Mouse (Mus musculus) midbrain, embryonic 15.5 days (tissue): ENCODE results near the gene Prkar1a. TPM values are rescaled to one million over a fixed set of nuclear protein-coding genes. Genes with fewer than 3 reads are reported as not detected.
A peak's percentile ranks its signal among the peaks of the same experiment; 100 is the strongest.
"Not testable (repeated sequence)": the region's sequence is repeated elsewhere in the genome, so short reads cannot be mapped to it uniquely, and the experiment has no call there.

Experiments
- ATAC-seq: fragments of 200-750 bp; cut with Nextera tagmentation; replicated peaks from 2 replicates; pipeline ENCODE4 v1.8.0; 2017; ENCODE audit warnings: moderate TSS enrichment
- H3K27ac ChIP-seq: fragments of 300-500 bp; sonication (generic); 2 replicates; pipeline ENCODE4 v1.5.1; 2015; ENCODE audit warnings: mild to moderate bottlenecking, inconsistent platforms
- H3K27me3 ChIP-seq: fragments of 300-500 bp; sonication (generic); replicated peaks from 2 replicates; pipeline ENCODE4 v1.6.1; 2015; ENCODE audit warnings: inconsistent platforms
- H3K36me3 ChIP-seq: fragments of 300-500 bp; sonication (generic); replicated peaks from 2 replicates; pipeline ENCODE4 v1.6.1; 2015; ENCODE audit warnings: inconsistent platforms
- H3K4me1 ChIP-seq: fragments of 300-500 bp; sonication (generic); 2 replicates; pipeline ENCODE4 v1.6.1; 2015; ENCODE audit warnings: inconsistent platforms
- H3K4me2 ChIP-seq: fragments of 300-500 bp; sonication (generic); 2 replicates; pipeline ENCODE4 v1.6.1; 2015; ENCODE audit warnings: inconsistent platforms, mild to moderate bottlenecking, moderate library complexity
- H3K4me3 ChIP-seq: fragments of 300-500 bp; sonication (generic); 2 replicates; pipeline ENCODE4 v1.5.1; 2015; ENCODE audit warnings: mild to moderate bottlenecking, inconsistent platforms
- H3K9ac ChIP-seq: fragments of 300-500 bp; sonication (generic); 2 replicates; pipeline ENCODE4 v1.6.1; 2015; ENCODE audit warnings: mild to moderate bottlenecking, inconsistent platforms
- H3K9me3 ChIP-seq: fragments of 300-500 bp; sonication (generic); 2 replicates; pipeline ENCODE4 v1.6.1; 2016; ENCODE audit warnings: inconsistent platforms
- WGBS: fragments of 180-500 bp; shearing (Covaris S2); methylation state at CpG from one replicate; pipeline ENCODE4 v1.1.7; 2015; ENCODE audit warnings: mixed read lengths; 5-methylcytosine and 5-hydroxymethylcytosine counted together
- polyA plus RNA-seq: library from polyadenylated mRNA; unstranded; fragments of >200 nt; fragmentation: Nextera tagmentation; extraction: Ambion mirVana; gene quantifications from 2 replicates; pipeline ENCODE4 v1.2.1, GENCODE M21; 2015

Gene Prkar1a
- polyA plus RNA-seq: 480 and 512 TPM in 2 replicates

- Histone ChIP-seq H3K4me3 (peak within 1 kb of the TSS; percentile 84), H3K4me1 (peaks cover 45% of the 10 kb centered on the region), H3K9me3 (no peaks in the 10 kb centered on the region), H3K27ac (peak within 1 kb of the TSS; percentile 98), H3K4me2 (peak within 1 kb of the TSS; percentile 73), H3K9ac (peak within 1 kb of the TSS; percentile 85), H3K36me3 (no peaks in the 10 kb centered on the region), H3K27me3 (no peaks in the 10 kb centered on the region)
- no peak for ATAC-seq
- WGBS: 20% methylated on average over 8 of the region's 8 CpGs
These were observed at the start of gene Prkar1a for GRCm38 (mm10) chr11:109649206-109649605. Gene Prkar1a (plus strand): TSS chr11:109649405.

GRCm38 (mm10) chr11:109607600-109607999 is 41.6 kb upstream of the Prkar1a start:
- Histone ChIP-seq H3K9ac (no peak overlapping the region), H3K27me3 (0 out of 2 replicates have a peak, but pooled peaks cover 2% of the 10 kb centered on the region), H3K9me3 (no peaks in the 10 kb centered on the region), H3K4me2 (no peak overlapping the region), H3K4me3 (no peak overlapping the region), H3K4me1 (peaks cover 19% of the 10 kb centered on the region), H3K27ac (no peak overlapping the region), H3K36me3 (no peaks in the 10 kb centered on the region)
- WGBS: 74% methylated on average over 6 of the region's 6 CpGs
- no peak for ATAC-seq

- H3K27me3 ChIP-seq: 0 out of 2 replicates have a peak, but pooled peaks cover 5% of the 10 kb centered on the region
- WGBS: 66% methylated on average over 6 of the region's 6 CpGs
- H3K36me3 ChIP-seq: no peaks in the 10 kb centered on the region
- peaks cover 19% of the 10 kb centered on the region for H3K4me1 ChIP-seq
- no peak overlapping the region for H3K4me3 ChIP-seq
- no peak overlapping the region for H3K9ac ChIP-seq
- no peak for ATAC-seq
- no peak overlapping the region for H3K27ac ChIP-seq
- H3K9me3 ChIP-seq: no peaks in the 10 kb centered on the region
- H3K4me2 ChIP-seq: no peak overlapping the region
These were observed 40.1 kb upstream of the Prkar1a start for GRCm38 (mm10) chr11:109608976-109609625.

GRCm38 (mm10) chr11:109610046-109610794 is 39.0 kb upstream of the Prkar1a start:
- Histone ChIP-seq H3K9ac (peak overlapping the region; percentile 51), H3K36me3 (no peaks in the 10 kb centered on the region), H3K27me3 (0 out of 2 replicates have a peak, but pooled peaks cover 5% of the 10 kb centered on the region), H3K27ac (no peak overlapping the region), H3K4me1 (peaks cover 19% of the 10 kb centered on the region), H3K9me3 (no peaks in the 10 kb centered on the region), H3K4me2 (peak overlapping the region; percentile 90), H3K4me3 (peak overlapping the region; percentile 70)
- 12% methylated on average over 9 of the region's 9 CpGs for WGBS
- no peak for ATAC-seq

- 0 out of 2 replicates have a peak, but pooled peaks cover 5% of the 10 kb centered on the region for H3K27me3 ChIP-seq
- no peaks in the 10 kb centered on the region for H3K9me3 ChIP-seq
- peak overlapping the region; percentile 70 for H3K4me3 ChIP-seq
- peak overlapping the region; percentile 51 for H3K9ac ChIP-seq
- WGBS: under 1% methylated on average over 26 of the region's 26 CpGs
- H3K4me1 ChIP-seq: peaks cover 19% of the 10 kb centered on the region
- H3K4me2 ChIP-seq: peak overlapping the region; percentile 90
- ATAC-seq: no peak
- H3K36me3 ChIP-seq: no peaks in the 10 kb centered on the region
- H3K27ac ChIP-seq: peak overlapping the region; percentile 73
These were observed 38.4 kb upstream of the Prkar1a start for GRCm38 (mm10) chr11:109610795-109611302.

- Histone ChIP-seq H3K9me3 (no peaks in the 10 kb centered on the region), H3K9ac (peak within 1 kb of the TSS; percentile 51), H3K27me3 (0 out of 2 replicates have a peak, but pooled peaks cover 5% of the 10 kb centered on the region), H3K4me3 (peak within 1 kb of the TSS; percentile 70), H3K27ac (peak within 1 kb of the TSS; percentile 73), H3K4me1 (peaks cover 19% of the 10 kb centered on the region), H3K36me3 (no peaks in the 10 kb centered on the region), H3K4me2 (peak within 1 kb of the TSS; percentile 90)
- WGBS: under 1% methylated on average over 58 of the region's 58 CpGs
- ATAC-seq: peak; percentile 97
These were observed 37.7 kb upstream of the Prkar1a start, which contains the start of gene Wipi1 for GRCm38 (mm10) chr11:109611303-109612149. Gene Wipi1 (minus strand): TSS chr11:109611967.

GRCm38 (mm10) chr11:109612871-109613529 is 36.2 kb upstream of the Prkar1a start:
- Histone ChIP-seq H3K4me3 (no peak overlapping the region), H3K4me2 (no peak overlapping the region), H3K4me1 (peaks cover 19% of the 10 kb centered on the region), H3K9me3 (no peaks in the 10 kb centered on the region), H3K27me3 (0 out of 2 replicates have a peak, but pooled peaks cover 5% of the 10 kb centered on the region), H3K27ac (no peak overlapping the region), H3K36me3 (no peaks in the 10 kb centered on the region), H3K9ac (no peak overlapping the region)
- WGBS: 63% methylated on average over 7 of the region's 7 CpGs
- no peak for ATAC-seq

- H3K4me3 ChIP-seq: no peak overlapping the region
- no peak for ATAC-seq
- H3K4me2 ChIP-seq: no peak overlapping the region
- no peak overlapping the region for H3K9ac ChIP-seq
- no peaks in the 10 kb centered on the region for H3K36me3 ChIP-seq
- H3K27me3 ChIP-seq: 0 out of 2 replicates have a peak, but pooled peaks cover 3% of the 10 kb centered on the region
- H3K9me3 ChIP-seq: no peaks in the 10 kb centered on the region
- WGBS: 55% methylated on average over 9 of the region's 9 CpGs
- peaks cover 9% of the 10 kb centered on the region for H3K4me1 ChIP-seq
- no peak overlapping the region for H3K27ac ChIP-seq
These were observed 33.9 kb upstream of the Prkar1a start for GRCm38 (mm10) chr11:109615286-109615685.

- no peak overlapping the region for H3K4me3 ChIP-seq
- WGBS: 83% methylated on average over 4 of the region's 4 CpGs
- H3K4me2 ChIP-seq: no peak overlapping the region
- H3K4me1 ChIP-seq: peaks cover 4% of the 10 kb centered on the region; the same call in 1 of the 2 replicates
- no peak overlapping the region for H3K27ac ChIP-seq
- H3K27me3 ChIP-seq: 0 out of 2 replicates have a peak, but pooled peaks cover 3% of the 10 kb centered on the region
- no peak for ATAC-seq
- H3K9ac ChIP-seq: no peak overlapping the region
- no peaks in the 10 kb centered on the region for H3K9me3 ChIP-seq
- H3K36me3 ChIP-seq: no peaks in the 10 kb centered on the region
These were observed 32.9 kb upstream of the Prkar1a start for GRCm38 (mm10) chr11:109616352-109616751.

- Histone ChIP-seq H3K4me3 (no peak overlapping the region), H3K27me3 (0 out of 2 replicates have a peak, but pooled peaks cover 3% of the 10 kb centered on the region), H3K36me3 (no peaks in the 10 kb centered on the region), H3K9ac (no peak overlapping the region), H3K27ac (no peak overlapping the region), H3K9me3 (no peaks in the 10 kb centered on the region), H3K4me2 (no peak overlapping the region), H3K4me1 (peaks cover 4% of the 10 kb centered on the region; the same call in 1 of the 2 replicates)
- 75% methylated on average over 4 of the region's 4 CpGs for WGBS
- no peak for ATAC-seq
These were observed 32.4 kb upstream of the Prkar1a start for GRCm38 (mm10) chr11:109616766-109617165.

GRCm38 (mm10) chr11:109619055-109619454 is 30.1 kb upstream of the Prkar1a start:
- H3K4me1 ChIP-seq, H3K4me3 ChIP-seq, H3K27me3 ChIP-seq, ATAC-seq, H3K9ac ChIP-seq, H3K27ac ChIP-seq, H3K9me3 ChIP-seq, H3K36me3 ChIP-seq, H3K4me2 ChIP-seq: not testable (repeated sequence)
- 34% methylated on average over 8 of the region's 8 CpGs for whole genome bisulfite sequencing
